Mouse (Mus musculus) limb, embryonic 11.5 days (tissue): ENCODE data around the gene Med25. TPM values are rescaled to one million over a fixed set of nuclear protein-coding genes. Genes with fewer than 3 reads are reported as not detected.

Source experiments
- ATAC-seq: fragments of 200-750 bp; cut with Nextera tagmentation; 2 replicates; pipeline ENCODE4 v1.8.0; 2017; ENCODE audit warnings: low read depth; ENCODE audit not compliant: insufficient number of reproducible peaks, low FRiP score, low TSS enrichment
- DNase-seq: peaks from one replicate; pipeline ENCODE4 v3.0.0-alpha.2; 2015; ENCODE audit warnings: low spot score
- H3K27ac ChIP-seq: fragments of 300-500 bp; sonication (generic); replicated peaks from 2 replicates; pipeline ENCODE4 v1.5.1; 2014; ENCODE audit warnings: low read depth, mild to moderate bottlenecking, low read length
- H3K27me3 ChIP-seq: fragments of 300-500 bp; sonication (generic); 2 replicates; pipeline ENCODE4 v1.6.1; 2014; ENCODE audit warnings: mild to moderate bottlenecking, low read length, mixed read lengths; ENCODE audit not compliant: control insufficient read depth, insufficient read depth
- H3K36me3 ChIP-seq: fragments of 300-500 bp; sonication (generic); 2 replicates; pipeline ENCODE4 v1.6.1; 2014; ENCODE audit warnings: mild to moderate bottlenecking, low read length, moderate library complexity, mixed read lengths; ENCODE audit not compliant: control insufficient read depth, insufficient read depth
- H3K4me1 ChIP-seq: fragments of 300-500 bp; sonication (generic); 2 replicates; pipeline ENCODE4 v1.6.1; 2014; ENCODE audit warnings: low read length, mixed read lengths; ENCODE audit not compliant: control insufficient read depth, insufficient read depth
- H3K4me2 ChIP-seq: fragments of 300-500 bp; sonication (generic); 2 replicates; pipeline ENCODE4 v1.6.1; 2014; ENCODE audit warnings: low read depth, mild to moderate bottlenecking, moderate library complexity; ENCODE audit not compliant: severe bottlenecking
- H3K4me3 ChIP-seq: fragments of 300-500 bp; sonication (generic); 2 replicates; pipeline ENCODE4 v1.5.1; 2014; ENCODE audit warnings: low read depth, low read length
- H3K9ac ChIP-seq: fragments of 300-500 bp; sonication (generic); 2 replicates; pipeline ENCODE4 v1.6.1; 2014; ENCODE audit warnings: mild to moderate bottlenecking, low read length
- H3K9me3 ChIP-seq: fragments of 300-500 bp; sonication (generic); 2 replicates; pipeline ENCODE4 v1.6.1; 2016; ENCODE audit warnings: low read length; ENCODE audit not compliant: control insufficient read depth
- WGBS: fragments of 180-500 bp; shearing (Covaris S2); extraction: QIAGEN DNeasy Blood & Tissue Kit; methylation state at CpG from one replicate; pipeline ENCODE4 v1.1.7; 2014; 5-methylcytosine and 5-hydroxymethylcytosine counted together
- polyA plus RNA-seq: library from polyadenylated mRNA; unstranded; fragments of >200 nt; fragmentation: Nextera tagmentation; extraction: Ambion mirVana; gene quantifications from 2 replicates; pipeline ENCODE4 v1.2.1, GENCODE M21; 2014

The Med25 gene
- polyA plus RNA-seq, 1 experiment from 2014 or later, result 80.5 TPM

DNA sequence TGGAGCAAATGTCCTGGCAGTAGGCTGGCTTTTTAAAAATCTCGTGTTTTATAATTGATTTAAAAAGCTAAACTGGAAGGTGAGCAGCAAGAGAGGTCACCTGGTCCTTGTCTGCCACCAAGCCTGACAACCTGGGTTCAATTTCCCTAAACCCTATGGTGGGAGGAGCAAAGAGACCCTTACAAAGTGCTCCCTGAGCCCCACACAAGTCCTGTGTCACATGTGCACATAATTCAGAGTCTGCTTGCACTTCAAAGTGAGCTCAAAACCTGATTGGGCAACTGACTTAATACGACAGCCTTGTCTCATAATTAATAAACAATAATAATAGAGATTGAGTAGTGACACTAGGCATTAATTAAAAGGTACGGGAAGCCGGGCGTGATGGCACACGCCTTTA is 21.9 kb downstream of the Med25 start:
- Histone ChIP-seq H3K36me3 (peaks cover 2% of the 10 kb centered on the region; the same call in 1 of the 2 replicates), H3K4me3 (no peak overlapping the region), H3K9me3 (no peaks in the 10 kb centered on the region), H3K27ac (no peak overlapping the region), H3K4me1 (peaks cover 24% of the 10 kb centered on the region), H3K27me3 (no peaks in the 10 kb centered on the region), H3K4me2 (peak overlapping the region; percentile 85), H3K9ac (no peak overlapping the region)
- ATAC-seq, result no peak
- DNase-seq, result no peak
- WGBS, result 67% methylated on average over 6 of the region's 6 CpGs

GRCm38 (mm10) chr7:44869697-44870528 is 22.6 kb downstream of the Med25 start, which contains the start of gene Ptov1:
Ptov1 (minus strand) TSS chr7:44869788.
- ATAC-seq, result peak; percentile 92
- 4% methylated on average over 29 of the region's 29 CpGs for WGBS

GRCm38 (mm10) chr7:44868919-44869696 is 23.4 kb downstream of the Med25 start:
- no peaks in the 10 kb centered on the region for H3K27me3 ChIP-seq
- peak overlapping the region; percentile 85 for H3K4me2 ChIP-seq
- peaks cover 24% of the 10 kb centered on the region for H3K4me1 ChIP-seq
- DNase-seq, result peak; percentile 76
- under 1% methylated on average over 101 of the region's 108 CpGs for WGBS
- peak overlapping the region; percentile 100 for H3K27ac ChIP-seq
- H3K9ac ChIP-seq, result peak overlapping the region; percentile 88
- peak; percentile 36; the same call in 1 of the 2 replicates for ATAC-seq
- H3K36me3 ChIP-seq, result peaks cover 12% of the 10 kb centered on the region; the same call in 1 of the 2 replicates
- no peaks in the 10 kb centered on the region for H3K9me3 ChIP-seq
- peak overlapping the region; percentile 66 for H3K4me3 ChIP-seq

More at GRCm38 (mm10) chr7:44869697-44870528, 22.6 kb downstream of the Med25 start, which contains the start of gene Ptov1:
- Histone ChIP-seq H3K4me1 (peaks cover 24% of the 10 kb centered on the region), H3K36me3 (peaks cover 6% of the 10 kb centered on the region; the same call in 1 of the 2 replicates), H3K4me2 (peak within 1 kb of the TSS; percentile 85), H3K4me3 (peak within 1 kb of the TSS; percentile 66), H3K27me3 (no peaks in the 10 kb centered on the region), H3K9ac (peak within 1 kb of the TSS; percentile 88), H3K27ac (peak within 1 kb of the TSS; percentile 100), H3K9me3 (no peaks in the 10 kb centered on the region)
- peak; percentile 92 for DNase-seq

- Histone ChIP-seq H3K36me3 (peaks cover 18% of the 10 kb centered on the region; the same call in 1 of the 2 replicates), H3K27ac (no peak overlapping the region), H3K9me3 (no peaks in the 10 kb centered on the region), H3K4me3 (peak overlapping the region; percentile 66), H3K4me1 (peaks cover 24% of the 10 kb centered on the region), H3K27me3 (no peaks in the 10 kb centered on the region), H3K9ac (peak overlapping the region; percentile 88), H3K4me2 (peak overlapping the region; percentile 85)
- 8% methylated on average over 16 of the region's 16 CpGs for WGBS
- ATAC-seq, result no peak
- no peak for DNase-seq
Observed at GRCm38 (mm10) chr7:44868465-44868864, 24.0 kb downstream of the Med25 start.

- Histone ChIP-seq H3K4me2 (peak overlapping the region; percentile 85), H3K9me3 (no peaks in the 10 kb centered on the region), H3K4me3 (peak overlapping the region; percentile 66), H3K4me1 (peaks cover 24% of the 10 kb centered on the region), H3K27me3 (no peaks in the 10 kb centered on the region), H3K9ac (peak overlapping the region; percentile 45), H3K36me3 (peaks cover 24% of the 10 kb centered on the region; the same call in 1 of the 2 replicates), H3K27ac (no peak overlapping the region)
- no peak for DNase-seq
- WGBS, result 61% methylated on average over 9 of the region's 9 CpGs
- ATAC-seq, result no peak
Observed at GRCm38 (mm10) chr7:44867802-44868201, 24.7 kb downstream of the Med25 start.

GRCm38 (mm10) chr7:44867010-44867702 is 25.4 kb downstream of the Med25 start:
- ATAC-seq (no peak), DNase-seq (no peak)
- Histone ChIP-seq H3K27ac (no peak overlapping the region), H3K4me3 (peak overlapping the region; percentile 66), H3K36me3 (peaks cover 29% of the 10 kb centered on the region; the same call in 1 of the 2 replicates), H3K9me3 (no peaks in the 10 kb centered on the region), H3K27me3 (no peaks in the 10 kb centered on the region), H3K4me1 (peaks cover 24% of the 10 kb centered on the region), H3K9ac (peak overlapping the region; percentile 47), H3K4me2 (peak overlapping the region; percentile 85)
- WGBS, result 80% methylated on average over 19 of the region's 19 CpGs

GRCm38 (mm10) chr7:44866276-44867009 is 26.1 kb downstream of the Med25 start:
- WGBS, result 75% methylated on average over 15 of the region's 15 CpGs
- H3K4me2 ChIP-seq, result peak overlapping the region; percentile 10; the same call in 1 of the 2 replicates
- no peaks in the 10 kb centered on the region for H3K9me3 ChIP-seq
- H3K4me1 ChIP-seq, result peaks cover 24% of the 10 kb centered on the region
- no peak overlapping the region for H3K9ac ChIP-seq
- ATAC-seq (no peak), DNase-seq (no peak)
- H3K36me3 ChIP-seq, result peaks cover 34% of the 10 kb centered on the region; the same call in 1 of the 2 replicates
- no peak overlapping the region for H3K4me3 ChIP-seq
- H3K27ac ChIP-seq, result no peak overlapping the region
- H3K27me3 ChIP-seq, result no peaks in the 10 kb centered on the region
